Mouse (Mus musculus) stomach, postnatal 0 days (tissue): ENCODE measurements around the gene Rimkla.

Experiments
- CTCF ChIP-seq: IDR thresholded peaks from 2 replicates; pipeline ENCODE4 v1.5.1; 2016; ENCODE audit warnings: antibody characterized with exemption, low read depth, mild to moderate bottlenecking, moderate library complexity
- EP300 ChIP-seq: optimal IDR thresholded peaks from 2 replicates; pipeline ENCODE3; 2016; ENCODE audit warnings: antibody characterized with exemption

DNA sequence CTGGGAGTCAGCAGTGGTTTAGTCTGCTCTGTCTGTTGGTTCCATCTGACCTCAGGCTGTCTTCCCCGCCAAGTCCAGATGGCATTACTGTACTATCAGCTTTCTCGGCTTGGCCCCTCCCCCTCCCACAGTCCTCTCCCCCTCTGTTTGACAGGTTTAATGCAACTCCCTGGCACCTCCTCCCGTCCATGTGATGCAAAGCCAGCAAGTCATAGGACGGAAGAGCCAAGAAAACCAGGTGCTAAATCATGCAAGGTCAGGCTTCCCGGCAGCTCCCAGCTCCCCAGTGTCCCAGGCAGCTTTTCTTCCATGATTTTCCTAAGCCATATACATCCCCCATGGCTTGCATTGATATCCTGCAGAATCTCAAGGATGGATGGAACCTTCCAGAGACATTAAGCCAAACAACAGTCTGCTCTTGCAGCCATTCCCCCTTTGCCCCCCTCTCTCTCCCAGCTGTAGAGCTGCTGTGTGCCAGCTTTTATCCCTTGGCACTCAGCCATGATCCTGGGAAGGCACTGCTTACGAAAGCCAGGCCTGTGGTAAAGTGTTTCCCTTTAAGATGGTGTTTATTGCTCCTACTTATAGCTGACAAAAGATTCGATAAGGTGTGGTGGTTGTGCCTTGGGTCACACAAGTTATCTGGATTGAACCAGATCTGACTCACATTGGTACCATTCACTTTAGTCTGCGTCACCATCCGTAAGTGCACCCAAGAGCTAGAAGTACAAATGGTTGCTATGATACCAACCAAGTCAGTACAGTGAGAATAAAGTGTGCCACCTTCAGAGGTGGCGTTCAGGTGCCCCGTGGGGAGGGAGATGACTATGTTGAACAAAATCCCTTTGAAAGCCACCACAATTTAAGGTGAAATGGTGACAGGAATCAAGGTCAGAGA, 29.3 kb downstream of the Rimkla start:
- TF ChIP-seq CTCF (no peak), EP300 (no peak)
